Mouse (Mus musculus): Measurements from ENCODE around the gene Kazald1. TPM values are rescaled to one million over a fixed set of nuclear protein-coding genes. Genes with fewer than 3 reads are reported as not detected.
A peak's percentile ranks its signal among the peaks of the same experiment; 100 is the strongest.

The Kazald1 gene
- polyA plus RNA-seq, 1 experiment = 0.54 TPM

DNA sequence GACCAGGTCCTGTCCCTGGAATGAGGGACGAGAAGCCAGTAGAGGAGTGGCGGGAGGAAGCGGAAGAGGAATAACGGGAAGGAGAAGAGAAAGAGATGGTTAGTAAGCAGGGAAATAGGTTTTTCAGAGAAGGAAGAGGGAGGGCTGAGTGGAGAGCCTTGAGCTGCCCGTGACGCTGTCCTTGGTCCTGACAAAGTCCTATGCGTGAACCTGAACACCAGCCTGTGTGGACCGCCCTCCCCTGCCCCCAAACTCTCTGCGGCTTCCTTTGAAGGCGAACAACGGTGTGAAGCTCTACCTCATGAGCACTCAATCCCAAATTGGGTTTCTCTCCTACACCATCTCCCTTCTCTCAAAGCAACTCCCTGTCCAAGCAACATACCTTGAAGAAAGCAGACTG lies 22.8 kb downstream of the Kazald1 start:
- no peaks in the 10 kb centered on the region for H3K4me1 ChIP-seq
- no peak overlapping the region for H3K4me3 ChIP-seq (replicated peaks)
- TF ChIP-seq GATA1 (IDR thresholded peaks at IDR 0.05; ENCODE audit: borderline replicate concordance, low read length) (no peak), FLI1 (IDR thresholded peaks at IDR 0.05; ENCODE audit: low read length) (no peak)
- H3K27me3 ChIP-seq (replicated peaks) = peaks cover 39% of the 10 kb centered on the region
- H3K9me3 ChIP-seq = no peaks in the 10 kb centered on the region
- H3K36me3 ChIP-seq (replicated peaks; ENCODE audit: low read length) = no peaks in the 10 kb centered on the region

DNA sequence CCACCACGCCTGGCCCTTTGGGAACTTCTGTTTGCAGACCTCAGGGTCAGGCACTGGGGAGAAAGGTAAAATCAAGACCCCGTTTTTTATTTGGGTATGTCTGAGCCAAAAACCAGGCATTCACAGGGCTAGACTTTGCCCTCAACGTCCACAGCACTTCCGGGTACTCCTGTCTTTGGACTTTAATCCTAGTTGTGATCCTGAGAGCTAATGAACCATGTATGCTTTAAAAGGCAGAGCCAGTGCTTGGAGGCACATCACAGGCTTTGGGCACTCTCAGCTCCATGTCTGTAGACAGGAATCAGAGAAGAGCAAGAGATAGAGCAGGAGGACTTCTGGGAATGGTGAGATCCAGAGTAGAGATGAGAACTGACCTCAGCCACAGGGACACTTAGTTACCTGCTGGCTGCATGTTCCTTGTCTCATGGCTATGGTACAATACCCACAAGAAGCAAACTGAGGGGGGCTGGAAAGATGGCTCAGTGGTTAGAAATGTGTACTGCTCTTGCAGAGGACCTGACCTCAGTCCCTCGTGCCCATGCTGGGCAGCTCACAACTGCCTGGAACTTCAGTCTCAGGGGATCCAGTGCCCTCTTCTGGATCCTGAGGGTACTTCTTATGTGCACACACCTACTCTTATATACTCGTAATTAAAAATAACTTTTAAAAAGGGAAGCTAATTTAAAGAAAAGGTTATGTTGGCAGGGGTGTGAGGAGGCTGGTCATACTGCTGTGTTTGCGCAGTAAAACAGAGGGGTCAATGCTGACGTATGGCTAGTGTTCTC lies 25.6 kb downstream of the Kazald1 start:
- Histone ChIP-seq H3K27me3 (replicated peaks) (peaks cover 67% of the 10 kb centered on the region), H3K36me3 (replicated peaks; ENCODE audit: low read length) (no peaks in the 10 kb centered on the region), H3K4me3 (replicated peaks) (no peak overlapping the region), H3K4me1 (peaks cover 14% of the 10 kb centered on the region), H3K9me3 (no peaks in the 10 kb centered on the region)
- TF ChIP-seq GATA1 (IDR thresholded peaks at IDR 0.05; ENCODE audit: borderline replicate concordance, low read length) (no peak), FLI1 (IDR thresholded peaks at IDR 0.05; ENCODE audit: low read length) (no peak)

DNA sequence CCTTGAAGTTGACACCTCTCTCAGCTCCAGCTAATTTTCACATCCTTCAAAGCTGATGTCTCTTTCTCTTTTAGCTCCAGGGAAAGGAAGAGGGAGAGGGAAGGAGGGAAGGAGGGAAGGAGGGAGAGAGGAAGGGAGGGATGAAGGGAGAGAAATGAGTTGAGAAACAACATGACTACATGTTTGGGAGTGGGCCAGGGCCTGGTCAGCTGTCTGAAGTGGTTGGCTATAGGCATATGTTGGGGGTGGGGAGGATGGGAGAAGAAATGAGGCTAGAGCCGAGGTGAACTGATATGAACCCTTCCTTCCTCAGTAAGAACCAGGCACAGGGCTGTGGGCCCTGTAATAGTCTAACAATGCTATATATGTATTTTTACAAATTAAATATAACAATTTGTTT lies 30.6 kb downstream of the Kazald1 start:
- Histone ChIP-seq H3K27me3 (replicated peaks) (peaks cover 69% of the 10 kb centered on the region), H3K4me3 (replicated peaks) (no peak overlapping the region), H3K36me3 (replicated peaks; ENCODE audit: low read length) (no peaks in the 10 kb centered on the region), H3K4me1 (peaks cover 28% of the 10 kb centered on the region), H3K9me3 (no peaks in the 10 kb centered on the region)
- no peak for TF ChIP-seq GATA1 (IDR thresholded peaks at IDR 0.05; ENCODE audit: borderline replicate concordance, low read length)
- no peak for TF ChIP-seq FLI1 (IDR thresholded peaks at IDR 0.05; ENCODE audit: low read length)

DNA sequence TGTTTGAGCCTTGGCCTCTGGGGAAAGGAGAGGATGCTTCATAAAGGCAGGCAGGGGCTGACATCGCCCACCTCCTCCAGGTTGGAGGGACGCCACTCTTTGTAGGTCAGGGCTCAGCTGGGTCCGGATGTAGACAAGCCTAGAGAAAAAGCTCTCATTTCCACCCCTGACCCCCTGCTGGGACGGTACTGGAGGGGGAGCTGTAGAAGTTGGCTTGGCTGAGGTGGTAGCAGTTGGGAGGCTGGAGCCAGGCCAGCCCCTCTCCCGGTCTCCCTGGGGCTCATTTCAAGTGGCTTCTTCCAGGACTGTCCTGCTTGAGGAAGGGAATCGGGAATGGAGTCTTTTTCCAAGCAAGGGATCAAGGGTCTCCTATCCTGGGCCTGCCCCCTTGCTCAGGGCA lies 31.6 kb downstream of the Kazald1 start:
- Histone ChIP-seq H3K27me3 (replicated peaks) (peaks cover 64% of the 10 kb centered on the region), H3K36me3 (replicated peaks; ENCODE audit: low read length) (no peaks in the 10 kb centered on the region), H3K9me3 (no peaks in the 10 kb centered on the region), H3K4me1 (peaks cover 33% of the 10 kb centered on the region), H3K4me3 (replicated peaks) (no peak overlapping the region)
- TF ChIP-seq FLI1 (IDR thresholded peaks at IDR 0.05; ENCODE audit: low read length) = no peak
- TF ChIP-seq GATA1 (IDR thresholded peaks at IDR 0.05; ENCODE audit: borderline replicate concordance, low read length) = no peak

DNA sequence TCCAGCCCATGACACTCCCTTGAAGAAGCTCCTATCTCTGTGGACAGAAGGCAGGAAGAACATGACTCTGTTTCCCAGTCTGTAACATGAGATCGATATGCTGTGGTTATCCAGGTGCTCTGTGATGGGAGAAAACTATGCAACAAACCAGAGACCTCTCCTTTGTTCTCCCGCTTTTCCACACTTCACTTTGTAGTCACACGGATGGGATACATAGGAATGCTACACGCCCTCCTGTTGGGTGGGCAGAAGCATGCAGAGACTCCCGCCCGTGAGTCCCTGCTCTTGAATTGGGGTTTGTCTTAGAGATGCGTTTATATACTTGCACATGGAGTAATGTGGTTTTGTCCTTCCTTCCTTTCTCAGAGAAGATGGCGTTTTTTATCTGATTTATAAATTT lies 35.6 kb downstream of the Kazald1 start:
- peaks cover 3% of the 10 kb centered on the region for H3K9me3 ChIP-seq
- H3K4me1 ChIP-seq = peaks cover 19% of the 10 kb centered on the region
- H3K4me3 ChIP-seq (replicated peaks) = peak overlapping the region; percentile 67
- peaks cover 50% of the 10 kb centered on the region for H3K27me3 ChIP-seq (replicated peaks)
- TF ChIP-seq FLI1 (IDR thresholded peaks at IDR 0.05; ENCODE audit: low read length) (no peak), GATA1 (IDR thresholded peaks at IDR 0.05; ENCODE audit: borderline replicate concordance, low read length) (no peak)
- H3K36me3 ChIP-seq (replicated peaks; ENCODE audit: low read length) = no peaks in the 10 kb centered on the region

DNA sequence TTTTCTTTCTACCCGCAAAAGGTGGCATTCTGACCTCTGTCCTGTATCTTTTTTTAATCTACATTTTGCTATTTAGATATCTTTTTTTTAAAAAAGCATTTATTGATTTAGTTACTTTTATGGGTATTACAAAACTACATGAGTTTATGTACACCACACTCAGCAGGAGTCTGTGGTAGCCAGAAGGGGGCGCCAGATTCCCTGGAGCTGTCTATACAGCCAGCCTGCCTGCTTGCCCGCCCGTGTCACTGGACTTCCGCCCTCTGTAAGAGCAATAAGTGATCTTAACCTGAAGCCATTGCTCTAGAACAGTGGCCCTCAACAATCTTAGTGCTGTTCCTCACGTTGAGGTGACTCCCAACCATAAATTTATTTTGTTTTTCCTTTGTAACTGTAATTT lies 37.4 kb downstream of the Kazald1 start:
- Histone ChIP-seq H3K4me1 (peaks cover 16% of the 10 kb centered on the region), H3K27me3 (replicated peaks) (peaks cover 44% of the 10 kb centered on the region), H3K36me3 (replicated peaks; ENCODE audit: low read length) (no peaks in the 10 kb centered on the region), H3K4me3 (replicated peaks) (no peak overlapping the region), H3K9me3 (peaks cover 3% of the 10 kb centered on the region)
- no peak for TF ChIP-seq FLI1 (IDR thresholded peaks at IDR 0.05; ENCODE audit: low read length)
- TF ChIP-seq GATA1 (IDR thresholded peaks at IDR 0.05; ENCODE audit: borderline replicate concordance, low read length) = no peak

DNA sequence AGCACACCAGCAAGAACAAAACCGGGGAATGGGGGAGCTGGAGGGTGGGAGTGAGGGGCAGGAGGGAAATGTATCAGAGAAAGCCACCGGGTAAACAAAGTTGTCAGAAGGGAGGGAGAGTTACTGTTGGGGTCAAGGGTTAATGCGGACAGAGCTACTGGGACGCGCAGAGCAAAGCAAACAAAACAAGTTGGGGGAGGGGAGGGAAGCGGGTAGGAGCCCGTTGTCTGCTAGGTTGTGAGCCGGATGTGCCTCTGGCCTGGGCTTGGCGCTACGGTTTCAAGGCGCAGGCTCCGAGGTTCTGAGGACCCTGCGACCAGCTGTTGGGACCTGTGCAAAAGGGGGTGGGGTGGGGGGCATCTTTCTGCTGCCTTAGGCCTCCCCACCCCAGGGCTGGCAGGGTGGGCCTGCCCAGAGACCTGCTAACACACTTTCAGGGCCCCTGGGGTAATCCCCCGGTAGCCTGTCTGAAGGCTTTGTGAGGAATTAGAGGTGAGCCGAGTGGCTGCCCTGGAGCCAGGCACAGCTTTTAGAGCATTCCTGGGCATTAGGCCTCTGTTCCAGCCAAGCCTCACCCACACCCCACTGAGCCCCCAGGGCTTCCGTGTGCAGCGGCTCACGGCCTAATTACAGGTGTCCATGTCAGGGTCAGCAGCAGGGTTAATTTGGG lies 38.9 kb downstream of the Kazald1 start:
- Histone ChIP-seq H3K4me3 (replicated peaks) (no peak overlapping the region), H3K27me3 (replicated peaks) (peaks cover 52% of the 10 kb centered on the region), H3K4me1 (peaks cover 16% of the 10 kb centered on the region), H3K9me3 (peaks cover 3% of the 10 kb centered on the region), H3K36me3 (replicated peaks; ENCODE audit: low read length) (no peaks in the 10 kb centered on the region)
- TF ChIP-seq FLI1 (IDR thresholded peaks at IDR 0.05; ENCODE audit: low read length) (no peak), GATA1 (IDR thresholded peaks at IDR 0.05; ENCODE audit: borderline replicate concordance, low read length) (no peak)

DNA sequence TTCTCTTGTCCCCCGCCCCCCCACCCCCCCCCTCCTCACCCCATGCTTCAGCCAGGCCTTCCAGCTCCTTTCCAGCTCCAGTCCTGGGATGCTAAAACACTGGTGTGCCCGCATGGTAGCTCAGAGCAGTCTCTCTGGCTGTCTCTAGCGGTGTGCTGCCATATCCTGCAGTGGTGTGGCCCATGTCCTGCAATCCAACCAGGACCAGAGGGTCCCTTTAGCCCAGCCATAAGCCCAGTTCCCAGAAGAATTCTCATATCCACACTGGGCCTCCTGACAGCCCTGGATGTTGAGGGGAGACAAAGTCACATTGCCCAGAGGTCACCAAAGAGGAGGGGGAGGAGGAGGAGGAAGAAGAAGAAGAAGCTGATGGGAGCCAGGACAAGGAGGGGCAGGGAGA lies 39.7 kb downstream of the Kazald1 start:
- peaks cover 13% of the 10 kb centered on the region for H3K4me1 ChIP-seq
- no peak overlapping the region for H3K4me3 ChIP-seq (replicated peaks)
- TF ChIP-seq FLI1 (IDR thresholded peaks at IDR 0.05; ENCODE audit: low read length) = no peak
- no peak for TF ChIP-seq GATA1 (IDR thresholded peaks at IDR 0.05; ENCODE audit: borderline replicate concordance, low read length)
- H3K36me3 ChIP-seq (replicated peaks; ENCODE audit: low read length) = no peaks in the 10 kb centered on the region
- H3K9me3 ChIP-seq = peaks cover 3% of the 10 kb centered on the region
- H3K27me3 ChIP-seq (replicated peaks) = peaks cover 58% of the 10 kb centered on the region

DNA sequence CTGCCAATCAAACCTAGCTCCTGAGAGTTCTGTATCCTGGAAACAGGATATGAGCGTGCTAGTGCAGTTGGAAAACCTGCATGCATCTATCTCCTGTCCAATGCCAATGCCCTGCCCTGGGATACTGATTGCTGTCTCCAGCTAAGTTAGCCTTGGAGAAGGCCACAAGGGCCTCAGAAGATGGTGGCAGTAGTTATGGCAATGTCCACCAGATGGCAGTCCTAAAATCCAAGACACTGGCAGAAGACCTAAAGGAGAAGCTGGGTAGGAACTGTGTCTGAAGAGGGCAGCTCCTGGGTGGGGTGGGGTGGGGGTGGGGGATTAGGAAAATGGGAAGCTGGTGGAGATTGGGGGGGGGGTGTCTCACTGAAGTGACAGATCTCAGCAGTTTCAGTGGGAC lies 41.8 kb downstream of the Kazald1 start:
- TF ChIP-seq GATA1 (IDR thresholded peaks at IDR 0.05; ENCODE audit: borderline replicate concordance, low read length) (no peak), FLI1 (IDR thresholded peaks at IDR 0.05; ENCODE audit: low read length) (no peak)
- no peaks in the 10 kb centered on the region; the same call in 1 of the 2 replicates for H3K4me1 ChIP-seq
- H3K27me3 ChIP-seq (replicated peaks) = peaks cover 68% of the 10 kb centered on the region
- no peak overlapping the region for H3K4me3 ChIP-seq (replicated peaks)
- H3K36me3 ChIP-seq (replicated peaks; ENCODE audit: low read length) = no peaks in the 10 kb centered on the region
- peaks cover 3% of the 10 kb centered on the region for H3K9me3 ChIP-seq

Other genes starting within 250 kb of the Kazald1 start
- 5.7 and 9.2 TPM in 2 replicates for gene Slf2, start 144.1 kb upstream of the Kazald1 start, polyA plus RNA-seq (2012; ENCODE audit: insufficient read depth, low replicate concordance)
- 0.53 TPM in 1 of 2 replicates, not detected in the other for gene Sema4g, start 86.1 kb upstream of the Kazald1 start, polyA plus RNA-seq (2012; ENCODE audit: insufficient read depth, low replicate concordance)
- 2.0 and 7.3 TPM in 2 replicates for gene Twnk, start 69.6 kb upstream of the Kazald1 start, polyA plus RNA-seq (2012; ENCODE audit: insufficient read depth, low replicate concordance)
- 76.4 and 192 TPM in 2 replicates for gene Mrpl43, start 68.8 kb upstream of the Kazald1 start, polyA plus RNA-seq (2012; ENCODE audit: insufficient read depth, low replicate concordance)
- 59.9 and 91.6 TPM in 2 replicates for gene Lzts2, start 60.8 kb upstream of the Kazald1 start, polyA plus RNA-seq (2012; ENCODE audit: insufficient read depth, low replicate concordance)
- gene Pdzd7, start 29.5 kb upstream of the Kazald1 start, polyA plus RNA-seq (2012; ENCODE audit: insufficient read depth, low replicate concordance) = 0.02 TPM in 1 of 2 replicates, not detected in the other
- gene Sfxn3, start 27.7 kb upstream of the Kazald1 start, polyA plus RNA-seq (2012; ENCODE audit: insufficient read depth, low replicate concordance) = 4.4 TPM in 2 replicates
- gene Tlx1, start 75.4 kb downstream of the Kazald1 start, polyA plus RNA-seq (2012; ENCODE audit: insufficient read depth, low replicate concordance) = not detected in 2 replicates
- 0.34 TPM in 1 of 2 replicates, not detected in the other for gene Lbx1, start 160.6 kb downstream of the Kazald1 start, polyA plus RNA-seq (2012; ENCODE audit: insufficient read depth, low replicate concordance)

Data from megakaryocyte, embryonic 14.5 days (primary cell).